Mouse (Mus musculus) midbrain, embryonic 15.5 days (tissue): ENCODE measurements around the gene 4933416C03Rik. TPM values are rescaled to one million over a fixed set of nuclear protein-coding genes. Genes with fewer than 3 reads are reported as not detected.

ENCODE experiments used
- ATAC-seq: fragments of 200-750 bp; cut with Nextera tagmentation; replicated peaks from 2 replicates; pipeline ENCODE4 v1.8.0; 2017; ENCODE audit warnings: moderate TSS enrichment
- H3K27ac ChIP-seq: fragments of 300-500 bp; sonication (generic); 2 replicates; pipeline ENCODE4 v1.5.1; 2015; ENCODE audit warnings: mild to moderate bottlenecking, inconsistent platforms
- H3K27me3 ChIP-seq: fragments of 300-500 bp; sonication (generic); replicated peaks from 2 replicates; pipeline ENCODE4 v1.6.1; 2015; ENCODE audit warnings: inconsistent platforms
- H3K36me3 ChIP-seq: fragments of 300-500 bp; sonication (generic); replicated peaks from 2 replicates; pipeline ENCODE4 v1.6.1; 2015; ENCODE audit warnings: inconsistent platforms
- H3K4me1 ChIP-seq: fragments of 300-500 bp; sonication (generic); 2 replicates; pipeline ENCODE4 v1.6.1; 2015; ENCODE audit warnings: inconsistent platforms
- H3K4me2 ChIP-seq: fragments of 300-500 bp; sonication (generic); 2 replicates; pipeline ENCODE4 v1.6.1; 2015; ENCODE audit warnings: inconsistent platforms, mild to moderate bottlenecking, moderate library complexity
- H3K4me3 ChIP-seq: fragments of 300-500 bp; sonication (generic); 2 replicates; pipeline ENCODE4 v1.5.1; 2015; ENCODE audit warnings: mild to moderate bottlenecking, inconsistent platforms
- H3K9ac ChIP-seq: fragments of 300-500 bp; sonication (generic); 2 replicates; pipeline ENCODE4 v1.6.1; 2015; ENCODE audit warnings: mild to moderate bottlenecking, inconsistent platforms
- H3K9me3 ChIP-seq: fragments of 300-500 bp; sonication (generic); 2 replicates; pipeline ENCODE4 v1.6.1; 2016; ENCODE audit warnings: inconsistent platforms
- WGBS: fragments of 180-500 bp; shearing (Covaris S2); methylation state at CpG from one replicate; pipeline ENCODE4 v1.1.7; 2015; ENCODE audit warnings: mixed read lengths; 5-methylcytosine and 5-hydroxymethylcytosine counted together
- polyA plus RNA-seq: library from polyadenylated mRNA; unstranded; fragments of >200 nt; fragmentation: Nextera tagmentation; extraction: Ambion mirVana; gene quantifications from 2 replicates; pipeline ENCODE4 v1.2.1, GENCODE M21; 2015

The 4933416C03Rik gene
- polyA plus RNA-seq, 1 experiment from 2014 or later: 0.22 TPM

DNA sequence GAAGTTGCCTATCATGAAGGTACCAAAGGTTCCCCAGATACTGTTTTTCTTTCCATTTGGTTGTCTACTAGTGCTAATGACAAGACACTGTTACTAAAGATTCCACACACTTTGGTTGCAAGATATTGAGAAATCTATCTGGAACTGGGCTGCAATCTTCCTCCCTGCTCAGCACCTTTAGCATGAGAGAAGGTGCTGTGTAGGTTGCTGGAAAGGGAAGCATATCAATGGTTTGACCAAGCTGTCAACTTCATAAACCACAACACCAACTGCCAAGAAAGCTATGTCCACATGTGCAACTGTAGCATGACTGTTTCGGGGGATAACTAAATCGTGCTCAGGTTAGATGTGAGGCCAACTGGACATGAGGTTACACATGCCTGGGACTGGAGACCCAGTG, 7.7 kb upstream of the 4933416C03Rik start:
- H3K4me1 ChIP-seq: no peaks in the 10 kb centered on the region
- H3K4me3 ChIP-seq: no peak overlapping the region
- H3K9me3 ChIP-seq: no peaks in the 10 kb centered on the region
- ATAC-seq: no peak
- H3K9ac ChIP-seq: no peak overlapping the region
- no peak overlapping the region for H3K27ac ChIP-seq
- WGBS: 91% methylated on average over 2 of the region's 2 CpGs
- no peaks in the 10 kb centered on the region for H3K27me3 ChIP-seq
- H3K4me2 ChIP-seq: no peak overlapping the region
- no peaks in the 10 kb centered on the region for H3K36me3 ChIP-seq

DNA sequence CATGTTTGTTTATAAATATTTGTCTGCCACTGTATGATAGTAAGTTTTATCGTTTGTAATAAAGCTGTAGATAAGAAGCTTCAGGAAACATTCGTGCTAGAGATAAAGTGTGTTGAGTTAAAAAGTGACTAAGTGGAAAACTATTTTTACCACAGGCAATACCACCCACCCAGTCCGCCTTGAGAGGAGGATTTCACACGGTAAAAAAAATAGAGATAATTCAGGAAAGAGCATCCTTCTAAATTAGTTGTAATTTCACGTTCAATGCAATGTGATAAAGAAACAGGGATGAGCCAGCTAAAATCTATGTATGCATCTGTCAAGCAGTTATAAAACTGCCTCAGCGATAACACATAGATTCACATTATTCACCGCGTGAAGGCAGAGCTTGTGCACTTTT, 3.3 kb upstream of the 4933416C03Rik start:
- WGBS: 84% methylated on average over 8 of the region's 8 CpGs
- Histone ChIP-seq H3K36me3 (no peaks in the 10 kb centered on the region), H3K27me3 (no peaks in the 10 kb centered on the region), H3K9me3 (no peaks in the 10 kb centered on the region), H3K27ac (no peak overlapping the region), H3K4me1 (no peaks in the 10 kb centered on the region), H3K4me3 (no peak overlapping the region), H3K9ac (no peak overlapping the region), H3K4me2 (no peak overlapping the region)
- ATAC-seq: no peak

DNA sequence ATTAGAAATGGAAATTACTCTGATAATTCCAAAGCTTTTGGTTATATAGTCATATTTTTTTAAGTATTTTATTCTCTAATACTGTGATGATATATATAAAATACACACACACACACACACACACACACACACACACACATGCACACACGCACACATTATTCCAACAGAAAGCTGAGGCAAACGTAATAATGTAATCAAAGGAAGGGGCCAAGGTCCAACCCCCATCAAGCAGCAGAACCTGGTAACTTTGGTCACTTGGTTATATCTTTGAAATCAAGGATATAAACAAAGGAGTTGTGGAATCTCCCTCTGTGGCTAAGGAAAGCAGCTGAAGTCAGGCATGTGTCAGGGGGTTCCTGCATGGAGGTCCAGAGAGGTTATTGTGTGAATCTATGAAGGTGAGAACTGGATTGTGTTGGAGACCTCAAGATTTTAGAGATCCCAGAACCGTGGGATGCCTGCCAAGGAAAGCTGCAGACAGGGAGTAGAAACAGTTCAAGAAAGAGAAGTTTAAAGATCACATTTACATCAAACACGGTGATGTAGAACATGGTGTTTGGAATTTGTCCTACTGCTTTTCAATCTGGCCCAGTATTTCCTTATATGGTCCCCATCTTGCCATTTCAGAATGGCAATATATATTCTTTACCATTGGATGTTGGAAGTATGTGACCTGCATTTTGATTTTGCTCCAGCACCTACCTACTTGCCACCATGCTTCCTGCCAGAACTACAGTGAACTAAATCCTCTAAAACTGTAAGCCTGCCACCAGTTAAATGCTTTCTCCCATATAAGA, 2.4 kb upstream of the 4933416C03Rik start:
- WGBS: 85% methylated on average over 4 of the region's 4 CpGs
- Histone ChIP-seq H3K9ac (no peak overlapping the region), H3K27ac (no peak overlapping the region), H3K4me3 (no peak overlapping the region), H3K4me1 (no peaks in the 10 kb centered on the region), H3K4me2 (no peak overlapping the region), H3K36me3 (no peaks in the 10 kb centered on the region), H3K9me3 (no peaks in the 10 kb centered on the region), H3K27me3 (no peaks in the 10 kb centered on the region)
- no peak for ATAC-seq

DNA sequence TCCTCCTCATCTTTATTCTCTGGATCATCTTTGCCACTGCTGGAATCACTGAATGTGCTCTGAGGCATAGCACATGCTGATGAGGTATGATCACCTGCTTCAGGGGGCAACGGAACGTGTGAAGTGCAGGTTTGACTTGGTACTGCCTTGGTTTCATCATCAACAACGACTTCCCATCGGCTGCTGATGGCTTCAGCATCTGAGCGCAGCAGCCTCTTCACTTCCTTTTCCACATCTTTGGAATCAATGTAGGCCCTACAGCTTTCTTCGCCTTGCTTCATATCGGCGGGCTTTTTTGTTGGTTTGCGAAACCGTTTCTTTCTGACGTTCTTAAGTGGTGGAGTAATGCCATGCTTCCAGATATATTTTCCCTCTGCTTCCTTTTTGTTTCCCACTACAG, 849 bp downstream of the 4933416C03Rik start:
- Histone ChIP-seq H3K9me3 (no peaks in the 10 kb centered on the region), H3K27ac (no peak overlapping the region), H3K4me3 (no peak overlapping the region), H3K9ac (no peak overlapping the region), H3K4me1 (no peaks in the 10 kb centered on the region), H3K4me2 (no peak overlapping the region), H3K27me3 (no peaks in the 10 kb centered on the region), H3K36me3 (no peaks in the 10 kb centered on the region)
- 97% methylated on average over 11 of the region's 11 CpGs for WGBS
- ATAC-seq: no peak

DNA sequence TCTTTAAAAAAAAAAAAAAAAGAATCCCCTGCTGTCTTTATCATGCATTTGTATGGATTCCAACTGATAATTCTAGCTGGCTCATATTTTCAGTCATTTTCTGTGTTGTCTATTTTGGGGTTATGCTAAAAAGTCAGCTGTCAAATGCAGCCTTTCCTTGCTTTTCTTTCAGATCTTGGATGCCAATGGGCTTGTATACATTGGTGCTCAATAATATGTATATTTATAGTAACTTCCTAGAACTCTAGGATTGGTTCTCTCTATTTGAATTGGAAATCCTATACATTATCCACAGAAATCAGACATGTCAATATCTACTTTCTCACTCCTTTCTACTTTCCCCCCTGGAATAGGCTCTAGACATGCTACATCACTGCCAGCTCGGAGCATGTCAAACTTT, 5.0 kb downstream of the 4933416C03Rik start:
- no peaks in the 10 kb centered on the region for H3K4me1 ChIP-seq
- H3K4me2 ChIP-seq: no peak overlapping the region
- no peaks in the 10 kb centered on the region for H3K9me3 ChIP-seq
- H3K27ac ChIP-seq: no peak overlapping the region
- 94% methylated on average over 1 of the region's 1 CpGs for WGBS
- H3K27me3 ChIP-seq: no peaks in the 10 kb centered on the region
- ATAC-seq: no peak
- H3K4me3 ChIP-seq: no peak overlapping the region
- H3K36me3 ChIP-seq: no peaks in the 10 kb centered on the region
- no peak overlapping the region for H3K9ac ChIP-seq

DNA sequence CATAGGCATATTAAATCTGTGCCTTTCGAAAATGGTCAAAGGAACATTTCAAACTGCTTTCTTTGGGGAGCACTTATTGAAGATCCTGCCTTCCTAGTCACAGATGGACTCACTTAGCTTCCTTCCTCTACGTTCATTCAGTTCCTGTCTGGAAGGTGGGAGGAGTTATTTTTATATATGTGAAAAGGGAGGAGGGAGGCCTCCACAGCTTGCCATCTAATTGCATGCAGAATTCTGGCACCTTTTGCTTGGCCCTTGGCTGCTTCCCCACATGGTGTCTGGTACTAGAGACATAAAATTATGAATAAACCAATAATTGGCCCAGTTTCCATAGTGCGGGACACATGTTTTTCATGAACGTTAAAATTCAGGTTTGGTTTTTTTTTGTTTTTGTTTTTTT, 5.5 kb downstream of the 4933416C03Rik start:
- no peak for ATAC-seq
- Histone ChIP-seq H3K4me3 (no peak overlapping the region), H3K36me3 (no peaks in the 10 kb centered on the region), H3K9ac (no peak overlapping the region), H3K27me3 (no peaks in the 10 kb centered on the region), H3K9me3 (no peaks in the 10 kb centered on the region), H3K4me1 (no peaks in the 10 kb centered on the region), H3K4me2 (no peak overlapping the region), H3K27ac (no peak overlapping the region)
- 72% methylated on average over 4 of the region's 4 CpGs for WGBS

DNA sequence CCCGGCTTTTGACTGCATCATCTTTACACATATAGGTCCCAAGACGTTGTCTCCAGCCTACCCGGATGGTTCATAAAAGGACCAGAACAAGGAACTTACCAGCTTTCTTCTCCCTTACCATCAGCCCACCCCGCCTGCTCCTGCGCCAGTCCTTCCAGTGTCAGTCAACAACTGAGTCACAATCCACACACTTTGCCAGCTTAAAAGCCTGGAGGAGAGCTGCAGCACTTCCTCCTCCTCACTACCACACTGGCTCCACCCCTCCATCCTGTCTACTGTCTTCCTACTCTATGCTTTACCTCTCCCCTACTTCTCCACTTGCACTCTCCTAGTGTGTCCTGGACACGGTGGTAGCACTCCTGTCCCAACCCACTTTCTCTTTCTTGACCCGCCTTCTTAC, 15.2 kb downstream of the 4933416C03Rik start:
- Histone ChIP-seq H3K4me3 (no peak overlapping the region), H3K27me3 (no peaks in the 10 kb centered on the region), H3K4me1 (no peaks in the 10 kb centered on the region), H3K4me2 (no peak overlapping the region), H3K27ac (no peak overlapping the region), H3K9me3 (no peaks in the 10 kb centered on the region), H3K36me3 (no peaks in the 10 kb centered on the region), H3K9ac (no peak overlapping the region)
- ATAC-seq: no peak
- WGBS: 89% methylated on average over 7 of the region's 7 CpGs

DNA sequence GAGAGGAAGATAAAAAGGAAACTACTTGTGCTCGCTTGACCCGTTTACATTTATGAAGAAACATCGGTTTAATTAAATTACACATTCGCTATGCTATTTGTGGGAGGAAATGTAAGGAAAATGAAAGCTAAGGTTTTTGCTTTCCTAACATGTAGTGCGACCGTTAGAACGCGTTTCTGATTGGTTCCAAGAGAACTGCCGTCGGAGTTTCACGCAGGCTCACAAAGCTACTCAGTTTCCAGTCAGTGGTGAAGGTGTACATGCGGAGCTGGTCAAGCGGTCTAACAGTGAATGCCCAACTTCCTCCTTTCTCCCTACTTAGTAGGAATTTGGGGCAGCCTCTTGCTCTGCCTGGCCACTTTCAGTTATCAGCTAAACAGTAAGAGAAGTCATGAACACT, 17.3 kb downstream of the 4933416C03Rik start:
- no peak overlapping the region for H3K9ac ChIP-seq
- 86% methylated on average over 13 of the region's 13 CpGs for WGBS

DNA sequence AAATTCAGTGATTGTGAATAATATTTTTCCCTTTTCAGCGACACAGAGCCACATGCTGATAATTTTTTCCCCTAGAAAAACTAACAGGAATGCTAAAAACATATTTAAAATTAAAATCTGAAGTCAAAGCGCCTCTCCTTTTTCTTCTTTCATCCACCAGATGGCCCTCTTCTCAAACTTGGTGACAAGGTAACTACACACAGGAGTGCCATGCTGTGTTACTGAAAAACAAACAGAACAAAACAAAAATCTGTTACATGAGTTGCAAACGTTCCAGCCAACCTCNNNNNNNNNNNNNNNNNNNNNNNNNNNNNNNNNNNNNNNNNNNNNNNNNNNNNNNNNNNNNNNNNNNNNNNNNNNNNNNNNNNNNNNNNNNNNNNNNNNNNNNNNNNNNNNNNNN, 29.8 kb downstream of the 4933416C03Rik start:
- 30% methylated on average over 3 of the region's 3 CpGs for WGBS
- ATAC-seq: no peak
- H3K9ac ChIP-seq: no peak overlapping the region
- no peak overlapping the region for H3K4me2 ChIP-seq
- no peaks in the 10 kb centered on the region for H3K27me3 ChIP-seq
- H3K4me3 ChIP-seq: no peak overlapping the region
- H3K9me3 ChIP-seq: no peaks in the 10 kb centered on the region
- 0 out of 2 replicates have a peak, but pooled peaks cover 3% of the 10 kb centered on the region for H3K4me1 ChIP-seq
- H3K27ac ChIP-seq: no peak overlapping the region
- H3K36me3 ChIP-seq: no peaks in the 10 kb centered on the region

More for the DNA sequence above, 17.3 kb downstream of the 4933416C03Rik start:
- H3K27me3 ChIP-seq: no peaks in the 10 kb centered on the region
- no peaks in the 10 kb centered on the region for H3K9me3 ChIP-seq
- H3K36me3 ChIP-seq: no peaks in the 10 kb centered on the region
- H3K27ac ChIP-seq: no peak overlapping the region
- no peak overlapping the region for H3K4me2 ChIP-seq
- no peak overlapping the region for H3K4me3 ChIP-seq
- no peak for ATAC-seq
- H3K4me1 ChIP-seq: no peaks in the 10 kb centered on the region

DNA sequence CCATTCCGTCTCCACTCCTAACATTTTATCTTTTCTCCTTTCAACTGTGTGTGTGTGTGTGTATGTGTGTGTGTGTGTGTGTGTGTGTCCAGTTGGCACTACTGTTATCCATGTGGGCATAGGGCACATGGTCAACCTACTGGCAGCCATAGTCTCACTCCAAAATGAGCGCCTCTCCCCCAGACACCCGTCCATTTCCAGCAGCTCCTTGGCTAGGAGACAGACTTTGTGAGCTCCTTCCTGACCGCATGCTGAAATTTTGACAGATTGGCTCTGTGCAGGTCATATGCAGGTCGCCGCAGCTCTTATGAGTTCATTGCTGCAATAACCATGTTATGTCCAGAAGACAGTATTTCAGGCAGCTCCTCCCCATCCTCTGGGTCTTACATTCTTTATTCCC, 32.9 kb downstream of the 4933416C03Rik start:
- H3K4me3 ChIP-seq: no peak overlapping the region
- H3K9ac ChIP-seq: no peak overlapping the region
- no peak overlapping the region for H3K4me2 ChIP-seq
- no peaks in the 10 kb centered on the region for H3K9me3 ChIP-seq
- no peak overlapping the region for H3K27ac ChIP-seq
- WGBS: 96% methylated on average over 6 of the region's 6 CpGs
- no peaks in the 10 kb centered on the region for H3K27me3 ChIP-seq
- ATAC-seq: no peak
- H3K36me3 ChIP-seq: no peaks in the 10 kb centered on the region
- 0 out of 2 replicates have a peak, but pooled peaks cover 3% of the 10 kb centered on the region for H3K4me1 ChIP-seq

DNA sequence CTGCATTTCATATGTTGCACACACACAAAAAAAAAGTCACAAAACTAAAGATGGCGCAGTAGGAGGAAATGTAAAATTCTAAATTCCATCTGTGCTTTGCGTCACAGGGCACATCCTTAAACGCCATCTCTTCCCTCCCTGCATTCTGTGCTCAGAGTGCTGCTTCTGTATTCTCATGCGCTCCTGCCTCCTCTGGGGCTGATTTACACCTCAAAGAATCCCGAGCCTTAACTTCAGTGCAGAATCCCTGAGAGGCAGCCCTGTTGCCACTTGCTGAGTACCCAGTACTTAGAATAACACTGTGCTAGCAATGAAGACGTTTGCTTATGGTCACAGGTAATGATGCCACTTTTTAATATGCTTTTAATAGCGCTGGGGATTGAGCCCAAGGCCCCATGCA, 34.3 kb downstream of the 4933416C03Rik start:
- WGBS: 31% methylated on average over 7 of the region's 7 CpGs
- H3K4me3 ChIP-seq: no peak overlapping the region
- no peak overlapping the region for H3K27ac ChIP-seq
- no peak overlapping the region for H3K4me2 ChIP-seq
- 0 out of 2 replicates have a peak, but pooled peaks cover 3% of the 10 kb centered on the region for H3K4me1 ChIP-seq
- no peaks in the 10 kb centered on the region for H3K36me3 ChIP-seq
- ATAC-seq: no peak
- no peaks in the 10 kb centered on the region for H3K9me3 ChIP-seq
- H3K9ac ChIP-seq: no peak overlapping the region
- H3K27me3 ChIP-seq: no peaks in the 10 kb centered on the region

DNA sequence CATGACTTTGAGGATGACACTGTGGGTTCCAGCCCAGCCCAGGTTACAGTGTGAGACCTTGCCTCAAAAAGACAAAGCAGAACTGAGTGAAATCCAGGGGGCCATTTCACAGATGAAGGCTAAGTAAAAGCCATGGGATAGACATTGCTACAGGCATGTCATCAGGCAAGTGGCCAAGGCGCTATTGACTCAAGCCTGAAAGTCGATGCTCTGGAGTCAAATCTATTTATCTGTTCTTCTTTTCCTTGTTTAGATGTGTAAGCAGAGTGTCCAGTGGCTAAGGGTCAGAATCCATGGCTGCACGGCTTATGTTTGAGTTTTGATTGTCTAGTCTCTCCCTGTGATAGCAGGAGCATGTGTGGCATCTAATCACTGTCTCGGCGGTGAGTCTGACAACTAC, 35.1 kb downstream of the 4933416C03Rik start:
- 72% methylated on average over 5 of the region's 5 CpGs for WGBS

DNA sequence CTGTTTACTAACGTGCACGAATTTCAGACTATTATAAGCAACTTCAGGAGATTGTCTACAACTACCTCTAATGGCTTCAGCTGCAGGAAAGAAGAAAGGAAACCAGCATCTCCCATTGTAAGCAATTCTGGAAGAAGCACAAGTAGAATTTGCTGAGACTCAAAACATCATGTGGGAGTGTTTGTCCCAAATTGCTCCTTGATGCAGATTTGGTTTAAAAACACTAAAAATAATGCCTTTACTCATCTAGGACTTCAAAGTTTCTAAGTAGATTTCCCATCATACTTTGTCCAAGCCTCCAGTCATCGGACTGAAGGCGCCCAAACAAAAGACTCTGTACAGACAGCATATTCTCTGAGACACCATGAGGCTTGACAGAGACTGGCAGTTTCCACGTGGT, 37.8 kb downstream of the 4933416C03Rik start:
- 89% methylated on average over 5 of the region's 5 CpGs for WGBS
- Histone ChIP-seq H3K27ac (no peak overlapping the region), H3K4me3 (no peak overlapping the region), H3K4me2 (no peak overlapping the region), H3K4me1 (0 out of 2 replicates have a peak, but pooled peaks cover 3% of the 10 kb centered on the region), H3K27me3 (no peaks in the 10 kb centered on the region), H3K36me3 (no peaks in the 10 kb centered on the region), H3K9ac (no peak overlapping the region), H3K9me3 (no peaks in the 10 kb centered on the region)
- ATAC-seq: no peak

More for the DNA sequence above, 35.1 kb downstream of the 4933416C03Rik start:
- no peak overlapping the region for H3K4me3 ChIP-seq
- H3K36me3 ChIP-seq: no peaks in the 10 kb centered on the region
- H3K27me3 ChIP-seq: no peaks in the 10 kb centered on the region
- no peaks in the 10 kb centered on the region for H3K9me3 ChIP-seq
- no peak overlapping the region for H3K9ac ChIP-seq
- H3K4me1 ChIP-seq: 0 out of 2 replicates have a peak, but pooled peaks cover 3% of the 10 kb centered on the region
- no peak for ATAC-seq
- no peak overlapping the region for H3K27ac ChIP-seq
- no peak overlapping the region for H3K4me2 ChIP-seq
